Mouse (Mus musculus): ENCODE measurements around the gene Ogfod1. TPM values are rescaled to one million over a fixed set of nuclear protein-coding genes. Genes with fewer than 3 reads are reported as not detected.

The Ogfod1 gene
- total and polyA plus RNA-seq, 3 experiments: 16.6 to 31.9 (median 26.9) TPM

DNA sequence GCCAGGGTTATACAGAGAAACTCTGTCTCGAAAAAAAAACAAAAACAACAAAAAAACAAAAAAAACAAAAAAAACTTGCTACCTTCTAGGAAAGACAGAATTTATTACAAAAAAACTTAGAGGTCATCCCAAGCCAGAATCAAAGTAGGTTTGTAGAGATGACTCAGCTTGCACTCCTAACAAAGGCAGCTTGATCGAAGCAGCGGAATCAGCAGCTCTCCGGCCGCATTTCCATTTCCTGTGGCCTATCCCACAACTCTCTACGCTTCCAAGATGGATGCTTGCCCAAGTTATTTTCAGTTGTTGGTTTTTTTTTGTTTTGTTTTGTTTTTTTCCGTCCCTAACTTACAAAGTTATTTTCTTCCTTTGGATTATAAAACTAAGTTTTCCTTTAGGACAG, 31.8 kb downstream of the Ogfod1 start:
- Histone ChIP-seq H3K4me1 (ENCODE audit: control insufficient read depth in 1 of 2, insufficient read depth in 2 of 2) (no peaks in the 10 kb centered on the region), H3K27me3 (replicated peaks) (no peaks in the 10 kb centered on the region), H3K79me2 (replicated peaks; ENCODE audit: control insufficient read depth, extremely low read depth, insufficient read depth, poor library complexity, severe bottlenecking) (no peaks in the 10 kb centered on the region), H3K4me3 (replicated peaks in 1 of 3; ENCODE audit: low read depth in 2 of 3, low read length in 2 of 3, poor library complexity in 1 of 3) (no peak overlapping the region), H3K9me3 (replicated peaks; ENCODE audit: low read length) (no peaks in the 10 kb centered on the region), H3K27ac (ENCODE audit: insufficient read depth, low read depth) (no peak overlapping the region), H3K36me3 (replicated peaks in 1 of 2; ENCODE audit: control insufficient read depth in 1 of 2, insufficient read depth in 1 of 2, low read length in 1 of 2) (peaks cover 22 to 60% of the 10 kb centered on the region in 2 experiments), H3K4me2 (ENCODE audit: insufficient read depth, low read depth, poor library complexity, severe bottlenecking) (no peak overlapping the region), H3K9ac (ENCODE audit: insufficient read depth, low read depth) (no peak overlapping the region)
- no peak for DNase-seq (ENCODE audit: extremely low read depth)
- in situ Hi-C loops (cut with MboI; ENCODE audit: low pct_ligation_motif_present, low pct_unique_long_range_greater_than_20kb, low sequenced_read_pairs): no loop called here
- dilution Hi-C loops (cut with MboI; ENCODE audit: extremely low pct_ligation_motif_present, extremely low pct_unique_long_range_greater_than_20kb, low sequenced_read_pairs): no loop called here
- TF ChIP-seq RCOR1 (conservative IDR thresholded peaks at IDR 0.05; ENCODE audit: low read depth, low read length): no peak
- no peak for TF ChIP-seq RAD21 (IDR thresholded peaks at IDR 0.05; ENCODE audit: low read depth, low read length)

GRCm38 (mm10) chr8:94076461-94077192, 39.6 kb downstream of the Ogfod1 start:
- H3K27ac ChIP-seq (ENCODE audit: insufficient read depth, low read depth): peak overlapping the region; percentile 75
- peak overlapping the region in 1 of 3 experiments; percentile 35 for H3K4me3 ChIP-seq (replicated peaks in 1 of 3; ENCODE audit: low read depth in 2 of 3, low read length in 2 of 3, poor library complexity in 1 of 3)
- in situ Hi-C loops (cut with MboI; ENCODE audit: low pct_ligation_motif_present, low pct_unique_long_range_greater_than_20kb, low sequenced_read_pairs) (no loop called here), dilution Hi-C loops (cut with MboI; ENCODE audit: extremely low pct_ligation_motif_present, extremely low pct_unique_long_range_greater_than_20kb, low sequenced_read_pairs) (no loop called here)
- no peaks in the 10 kb centered on the region for H3K9me3 ChIP-seq (replicated peaks; ENCODE audit: low read length)
- peaks cover 9 to 12% of the 10 kb centered on the region in 2 experiments for H3K4me1 ChIP-seq (ENCODE audit: control insufficient read depth in 1 of 2, insufficient read depth in 2 of 2)
- peaks cover 0 to 43% of the 10 kb centered on the region in 2 experiments for H3K36me3 ChIP-seq (replicated peaks in 1 of 2; ENCODE audit: control insufficient read depth in 1 of 2, insufficient read depth in 1 of 2, low read length in 1 of 2)
- DNase-seq (ENCODE audit: extremely low read depth): peak; percentile 43
- H3K9ac ChIP-seq (ENCODE audit: insufficient read depth, low read depth): peak overlapping the region; percentile 13; the same call in 1 of the 2 replicates
- no peaks in the 10 kb centered on the region for H3K79me2 ChIP-seq (replicated peaks; ENCODE audit: control insufficient read depth, extremely low read depth, insufficient read depth, poor library complexity, severe bottlenecking)
- peak overlapping the region; percentile 56; the same call in 1 of the 2 replicates for H3K4me2 ChIP-seq (ENCODE audit: insufficient read depth, low read depth, poor library complexity, severe bottlenecking)
- no peaks in the 10 kb centered on the region for H3K27me3 ChIP-seq (replicated peaks)
- TF ChIP-seq MYC (IDR thresholded peaks at IDR 0.05; ENCODE audit: low read depth, low read length) (peak; percentile 52; the same call in 1 of the 2 replicates), ELF1 (IDR thresholded peaks at IDR 0.05; ENCODE audit: low read depth, low read length) (no peak), POLR2AphosphoS2 (IDR thresholded peaks at IDR 0.05; ENCODE audit: low read depth, low read length) (no peak), UBTF (IDR thresholded peaks at IDR 0.05; ENCODE audit: low read depth, low read length) (no peak), MEF2A (IDR thresholded peaks at IDR 0.05; ENCODE audit: borderline replicate concordance, low read depth, low read length) (peak; percentile 71; the same call in 1 of the 2 replicates), NRF1 (IDR thresholded peaks at IDR 0.05; ENCODE audit: low read depth, low read length) (no peak), POLR2A (IDR thresholded peaks at IDR 0.05; ENCODE audit: low read depth, low read length) (no peak), BHLHE40 (IDR thresholded peaks at IDR 0.05; ENCODE audit: low read depth, low read length) (peak; percentile 90), CHD1 (IDR thresholded peaks at IDR 0.05; ENCODE audit: low read depth, low read length) (no peak), RAD21 (IDR thresholded peaks at IDR 0.05; ENCODE audit: low read depth, low read length) (no peak), USF1 (IDR thresholded peaks at IDR 0.05; ENCODE audit: low read depth, low read length) (peak; percentile 83), E2F4 (IDR thresholded peaks at IDR 0.05; ENCODE audit: insufficient replicate concordance, low read depth, low read length) (no peak), JUND (conservative IDR thresholded peaks at IDR 0.05; ENCODE audit: low read depth, low read length) (peak; percentile 18; the same call in 1 of the 2 replicates), GABPA (IDR thresholded peaks at IDR 0.05; ENCODE audit: insufficient replicate concordance, low read depth, low read length) (peak; percentile 11; the same call in 1 of the 2 replicates), RCOR1 (conservative IDR thresholded peaks at IDR 0.05; ENCODE audit: low read depth, low read length) (no peak), CTCF (conservative IDR thresholded peaks at IDR 0.05 in 1 of 2, IDR thresholded peaks at IDR 0.05 in 1 of 2; ENCODE audit: low read depth in 2 of 2, low read length in 2 of 2) (no peak), SMC3 (IDR thresholded peaks at IDR 0.05; ENCODE audit: low read depth, low read length) (no peak), TCF12 (IDR thresholded peaks at IDR 0.05; ENCODE audit: low read depth, low read length) (no peak), ZMIZ1 (IDR thresholded peaks at IDR 0.05; ENCODE audit: low read depth, low read length) (no peak), KAT2A (IDR thresholded peaks at IDR 0.05; ENCODE audit: insufficient replicate concordance, low read length) (no peak), SIN3A (IDR thresholded peaks at IDR 0.05; ENCODE audit: low read length) (no peak), ZC3H11A (IDR thresholded peaks at IDR 0.05; ENCODE audit: low read depth, low read length) (no peak), ZKSCAN1 (IDR thresholded peaks at IDR 0.05; ENCODE audit: borderline replicate concordance, low read depth, low read length) (no peak), MAX (IDR thresholded peaks at IDR 0.05; ENCODE audit: low read length) (peak; percentile 87), JUN (IDR thresholded peaks at IDR 0.05; ENCODE audit: insufficient read depth, low read depth, low read length) (peak; percentile 29; the same call in 1 of the 2 replicates), CHD2 (IDR thresholded peaks at IDR 0.05; ENCODE audit: low read length) (no peak), MXI1 (IDR thresholded peaks at IDR 0.05; ENCODE audit: low read depth, low read length) (no peak), PAX5 (IDR thresholded peaks at IDR 0.05; ENCODE audit: low read length) (no peak), ZNF384 (IDR thresholded peaks at IDR 0.05; ENCODE audit: low read depth, low read length) (peak; percentile 52; the same call in 1 of the 2 replicates), USF2 (conservative IDR thresholded peaks at IDR 0.05; ENCODE audit: low read depth, low read length) (peak; percentile 77), TBP (conservative IDR thresholded peaks at IDR 0.05; ENCODE audit: low read depth, low read length) (no peak), EP300 (IDR thresholded peaks at IDR 0.05; ENCODE audit: low read length) (0 out of 2 replicates have a peak, but pooled peaks have one; percentile 49)
